Mouse (Mus musculus): ENCODE data around the gene Ckap2.

Ckap2 gene

GRCm38 (mm10) chr8:22185431-22186397 lies at the start of gene Ckap2:
TSS of gene Ckap2 (minus strand) at chr8:22185819.
- peak; percentile 69 for DNase-seq (ENCODE audit: low spot score)

DNA sequence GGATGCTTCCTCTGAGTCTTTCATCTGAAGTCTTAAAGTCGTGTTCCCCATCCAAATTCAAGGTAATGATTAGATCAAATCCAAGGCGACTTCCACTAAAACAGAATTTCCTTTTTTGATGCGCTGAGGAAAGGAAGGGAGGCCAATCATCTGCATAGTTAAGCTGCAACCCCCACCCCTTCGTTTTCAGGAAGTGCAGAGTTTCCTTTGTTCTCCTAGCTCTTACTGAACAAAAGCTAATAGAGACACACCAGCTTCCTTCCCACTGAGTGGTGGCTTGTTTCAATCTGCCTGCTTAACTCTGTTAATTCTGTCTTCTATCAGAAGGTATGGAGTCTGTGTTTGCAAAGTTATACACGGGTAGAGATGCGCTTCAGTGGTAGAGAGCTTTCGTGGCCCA lies 43.0 kb upstream of the Ckap2 start:
- DNase-seq (ENCODE audit: low spot score): no peak

DNA sequence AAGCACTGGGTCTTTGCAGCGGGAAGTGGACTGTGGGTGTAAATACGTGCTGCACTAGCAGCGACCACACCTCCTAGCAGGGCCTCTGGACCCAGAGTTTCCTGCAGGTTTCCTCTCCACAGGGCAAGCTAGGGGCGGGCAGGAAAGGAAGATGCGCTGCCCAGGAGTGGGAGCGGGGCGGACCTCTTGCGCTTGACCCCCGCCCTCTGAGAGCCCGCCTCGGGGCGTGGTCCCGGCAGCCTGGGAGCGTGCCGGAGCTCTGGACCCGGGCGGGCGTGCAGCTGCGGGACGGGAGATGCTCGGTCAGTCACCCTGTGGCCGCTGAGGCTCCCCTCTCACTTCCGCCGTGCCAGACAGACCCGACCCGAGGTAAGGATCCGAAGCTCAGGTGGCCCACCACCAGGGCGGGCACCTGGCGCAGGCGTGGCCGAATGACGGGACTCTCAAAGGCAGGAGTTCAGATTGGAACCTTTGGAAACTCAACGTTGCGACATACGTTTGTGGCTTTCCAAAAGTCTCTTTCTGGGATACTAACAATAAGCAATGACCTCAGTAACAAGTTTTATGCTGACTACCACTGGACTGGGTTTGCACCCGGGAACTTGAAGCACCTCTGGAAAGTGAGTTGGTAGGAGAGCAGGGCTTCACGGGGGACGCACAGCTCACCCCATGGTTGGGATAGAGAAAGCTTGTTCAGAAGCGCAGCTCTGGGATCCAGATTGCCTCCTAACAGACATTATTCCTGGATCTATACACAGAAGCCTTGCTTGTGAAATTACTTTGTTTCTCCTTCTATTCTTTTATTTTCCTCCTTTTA lies 41.6 kb upstream of the Ckap2 start, which contains the start of gene Thsd1:
TSS of gene Thsd1 (plus strand) at position 253 of the 817 bp plus-strand sequence.
- DNase-seq (ENCODE audit: low spot score): no peak

GRCm38 (mm10) chr8:22226361-22226760 lies 40.7 kb upstream of the Ckap2 start:
- no peak for DNase-seq (ENCODE audit: low spot score)

GRCm38 (mm10) chr8:22214826-22215225 lies 29.2 kb upstream of the Ckap2 start:
- DNase-seq (ENCODE audit: low spot score): no peak

DNA sequence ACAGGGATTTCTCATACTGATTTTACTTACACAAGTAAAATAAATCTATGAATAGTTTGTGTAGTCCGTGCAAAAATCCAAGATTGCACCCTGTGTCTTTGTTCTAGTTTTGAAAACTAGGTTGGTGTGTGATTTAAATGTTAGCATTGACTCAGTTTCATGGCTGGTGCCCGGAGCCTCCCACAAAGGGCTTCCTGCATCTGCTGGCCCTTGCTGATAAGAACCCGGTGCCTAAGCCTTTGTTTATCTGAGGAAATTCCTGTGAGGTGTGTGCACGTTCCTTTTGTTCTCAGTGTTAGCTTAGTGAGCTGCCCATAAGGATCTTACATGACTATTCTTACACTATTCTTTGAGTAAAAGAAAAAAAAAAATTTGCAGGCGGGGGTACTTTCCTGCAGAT lies 23.4 kb upstream of the Ckap2 start:
- no peak for DNase-seq (ENCODE audit: low spot score)

DNA sequence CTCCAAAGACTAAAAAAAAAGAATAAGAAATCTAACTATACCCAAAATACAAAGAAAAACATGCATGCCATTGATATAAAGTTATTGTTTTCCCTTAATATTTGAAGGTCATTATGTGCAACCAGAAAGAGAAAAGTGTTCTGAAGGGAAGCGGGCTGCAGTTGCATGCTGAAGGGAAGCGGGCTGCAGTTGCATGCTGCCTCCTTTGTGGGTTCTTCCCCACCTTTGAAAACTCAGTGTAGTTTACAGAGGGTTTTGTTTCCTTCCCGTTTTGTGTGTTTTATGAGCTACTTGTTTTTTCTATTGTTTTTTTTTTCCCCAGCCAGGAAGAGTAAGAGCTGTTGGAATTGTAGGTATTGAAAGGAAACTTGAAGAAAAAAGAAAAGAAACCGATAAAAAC lies 21.9 kb upstream of the Ckap2 start:
- no peak for DNase-seq (ENCODE audit: low spot score)

DNA sequence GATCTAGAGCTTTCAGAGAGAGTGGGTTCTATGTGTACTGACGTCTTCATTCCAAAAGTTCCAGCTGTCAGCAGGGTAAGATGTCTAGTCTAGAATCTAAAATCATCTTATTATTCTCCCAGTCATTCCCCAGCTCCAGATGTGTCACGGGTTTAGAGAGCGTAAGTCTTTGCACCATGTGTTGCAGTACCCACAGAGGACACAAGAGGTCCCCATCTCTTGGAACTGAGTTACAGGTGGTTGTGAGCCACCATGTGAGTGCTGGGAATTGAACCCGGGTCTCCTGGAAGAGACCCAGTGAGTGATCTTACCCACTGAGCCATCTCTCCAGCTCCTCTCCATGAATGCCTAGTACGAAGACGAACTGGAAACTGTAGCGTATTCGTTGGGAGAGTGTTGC lies 13.9 kb upstream of the Ckap2 start:
- no peak for DNase-seq (ENCODE audit: low spot score)

- no peak for DNase-seq (ENCODE audit: low spot score)
These were observed 12.3 kb upstream of the Ckap2 start for GRCm38 (mm10) chr8:22197914-22198313.

DNA sequence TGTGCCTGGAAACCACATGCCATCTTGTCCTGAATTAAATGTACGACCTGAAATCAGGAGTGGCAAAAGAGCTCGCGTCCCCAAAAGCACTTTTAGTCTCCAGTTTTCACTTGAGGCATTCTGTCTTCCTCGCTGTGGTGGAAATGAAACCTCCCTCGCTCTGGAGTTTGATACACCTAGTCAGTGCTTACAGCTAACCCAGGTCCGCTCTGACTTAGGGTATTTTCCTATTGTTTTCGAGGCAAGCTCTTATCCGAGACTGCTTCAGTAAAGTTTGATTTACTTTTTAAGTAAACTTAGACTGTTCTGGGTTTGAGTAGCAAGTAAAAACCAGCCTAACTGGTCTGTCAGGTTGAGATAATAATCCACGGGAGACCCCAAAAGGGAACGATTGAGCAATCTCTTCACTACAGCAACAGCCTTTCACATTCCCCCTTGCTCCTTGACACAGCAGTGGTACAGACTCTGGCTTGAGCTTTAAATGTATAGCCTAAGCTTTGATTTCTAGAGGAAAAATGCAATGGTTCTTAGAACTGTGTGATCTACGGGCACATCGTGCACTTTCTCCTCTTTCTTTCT lies 7.9 kb upstream of the Ckap2 start:
- no peak for DNase-seq (ENCODE audit: low spot score)

- DNase-seq (ENCODE audit: low spot score): peak; percentile 77
These were observed 7.2 kb upstream of the Ckap2 start, which contains the start of gene Vps36 for GRCm38 (mm10) chr8:22192660-22193431. TSS of gene Vps36 (plus strand) at chr8:22192809.

DNA sequence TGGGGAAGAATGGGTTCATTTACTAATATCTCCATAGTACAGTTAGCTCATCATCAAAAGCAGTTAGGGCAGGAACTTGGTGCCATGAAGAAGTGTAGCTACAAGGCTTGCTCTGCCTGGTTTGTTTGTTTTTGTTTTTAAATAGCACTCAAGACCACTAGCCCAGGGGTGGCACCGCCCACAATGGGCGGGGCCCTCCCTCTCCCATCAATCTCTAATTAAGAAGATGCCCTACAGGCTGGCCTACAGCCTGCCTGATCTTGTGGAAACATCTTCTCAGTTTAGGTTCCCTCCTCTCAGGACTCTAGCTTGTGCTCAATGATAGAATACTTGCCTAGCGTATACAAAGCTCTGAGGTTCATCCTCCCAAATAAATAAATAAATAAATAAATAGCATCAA lies 735 bp downstream of the Ckap2 start:
- DNase-seq (ENCODE audit: low spot score): no peak

- no peak for DNase-seq (ENCODE audit: low spot score)
These were observed 9.7 kb downstream of the Ckap2 start for GRCm38 (mm10) chr8:22175966-22176365.

DNA sequence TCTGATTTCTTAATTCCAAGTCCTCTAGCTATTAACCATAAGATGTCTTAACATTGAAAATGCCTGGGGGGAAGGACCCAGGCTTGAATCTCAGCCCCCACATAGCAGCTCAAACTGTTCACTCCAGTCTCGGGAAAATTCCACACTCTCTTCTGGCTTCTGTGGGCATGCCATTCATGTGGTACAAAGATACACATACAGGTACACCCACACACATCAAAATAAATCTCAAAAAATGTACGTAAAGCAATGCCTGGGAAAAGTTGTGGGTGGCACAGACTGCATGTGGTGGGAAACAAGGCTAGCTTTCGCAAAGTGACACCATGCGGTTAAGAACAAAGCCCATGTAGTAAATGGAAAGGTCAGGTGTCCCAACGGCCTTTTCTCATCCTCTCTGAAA lies 16.5 kb downstream of the Ckap2 start:
- DNase-seq (ENCODE audit: low spot score): no peak

DNA sequence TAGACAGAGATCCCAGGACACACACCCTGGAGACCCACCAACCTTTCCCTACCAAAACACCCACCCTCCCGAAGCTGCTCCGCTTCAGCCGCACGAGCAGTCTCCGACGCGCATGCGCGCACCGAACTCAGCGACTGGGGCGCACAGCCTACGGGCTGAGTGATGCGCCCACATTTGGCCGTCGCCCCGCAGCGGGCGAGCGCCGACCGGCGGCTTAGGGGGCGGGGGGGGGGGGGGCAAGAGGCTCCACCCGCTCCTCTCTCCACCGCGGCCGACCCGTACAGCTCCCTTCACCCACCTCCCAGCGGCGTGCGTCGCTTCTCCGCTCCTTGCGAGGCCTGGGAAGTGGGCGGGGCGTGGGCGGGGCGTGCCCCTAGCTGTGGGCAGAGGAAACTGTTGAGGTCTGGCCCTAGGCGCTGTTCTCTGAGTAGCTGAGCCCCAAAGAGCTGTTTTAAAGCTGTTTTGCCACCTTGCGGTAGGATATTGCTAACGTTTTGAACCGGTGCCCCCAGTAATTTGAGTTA lies 19.5 kb downstream of the Ckap2 start, which contains the start of gene Nek3:
TSS of gene Nek3 (minus strand) at position 356 of the 524 bp plus-strand sequence.
- peak; percentile 60 for DNase-seq (ENCODE audit: low spot score)

GRCm38 (mm10) chr8:22165251-22166079 lies 20.2 kb downstream of the Ckap2 start:
- DNase-seq (ENCODE audit: low spot score): no peak

GRCm38 (mm10) chr8:22164431-22164830 lies 21.2 kb downstream of the Ckap2 start:
- no peak for DNase-seq (ENCODE audit: low spot score)

DNA sequence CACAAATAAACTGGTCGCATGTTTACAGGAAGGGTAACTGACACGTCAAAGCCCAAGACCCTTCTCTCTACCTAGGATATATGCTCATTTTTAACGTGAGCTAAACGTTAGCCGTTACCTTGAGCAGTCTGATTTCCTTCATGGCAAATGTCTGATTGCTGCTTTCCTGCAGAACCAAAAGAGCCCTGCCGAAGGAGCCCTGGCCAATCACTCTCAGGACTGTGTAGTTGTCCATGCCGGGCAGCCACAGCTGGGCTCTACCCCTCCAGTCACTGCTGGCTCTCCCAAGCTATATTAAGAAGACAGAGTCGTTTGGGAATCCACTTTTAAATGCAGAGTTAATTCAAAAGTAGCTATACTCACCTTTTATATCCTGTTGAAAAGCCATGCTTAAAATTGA lies 23.4 kb downstream of the Ckap2 start:
- DNase-seq (ENCODE audit: low spot score): no peak

- no peak for DNase-seq (ENCODE audit: low spot score)
These were observed 35.3 kb downstream of the Ckap2 start for GRCm38 (mm10) chr8:22150345-22150663.

GRCm38 (mm10) chr8:22149643-22150344 lies 35.8 kb downstream of the Ckap2 start:
- no peak for DNase-seq (ENCODE audit: low spot score)
